Mouse (Mus musculus) left cerebral cortex, postnatal 10 days (tissue): Measurements from ENCODE around the gene Ubald2. TPM values are rescaled to one million over a fixed set of nuclear protein-coding genes. Genes with fewer than 3 reads are reported as not detected.

Experiments used
- DNase-seq, 2 experiments: peaks; one replicate each; pipeline ENCODE4 v3.0.0; 2021 to 2022; ENCODE audit warnings: low spot score in 2 of 2, mixed read lengths in 1 of 2; ENCODE audit errors: extremely low spot score in 1 of 2
- intact Hi-C: fragments of 180-260 bp; cut with DNase I; formaldehyde crosslinking; loops from one replicate; pipeline ENCODE4 v1.15.1; 2025
- total RNA-seq, 2 experiments: library from RNA; stranded (reverse); gene quantifications; 2 replicates each; pipeline ENCODE4 v1.2.3; 2021

Ubald2 gene
- total RNA-seq, 2 experiments from 2014 or later = 31.3 to 31.7 TPM

GRCm38 (mm10) chr11:116481776-116482175 is 47.9 kb downstream of the Ubald2 start:
- intact Hi-C loops = no loop called here
- no peak for DNase-seq

GRCm38 (mm10) chr11:116484261-116484660 is 50.4 kb downstream of the Ubald2 start:
- no peak for DNase-seq
- intact Hi-C loops = no loop called here

- intact Hi-C loops = no loop called here
- no peak for DNase-seq
Observed at GRCm38 (mm10) chr11:116488207-116488606, 54.3 kb downstream of the Ubald2 start.

Other genes starting within 250 kb of the Ubald2 start
- gene Ten1, start 235.2 kb upstream of the Ubald2 start, total RNA-seq = 10 to 100 TPM; 44.8 to 50.9 TPM
- gene Acox1, start 235.0 kb upstream of the Ubald2 start, total RNA-seq = 100 to 1,000 TPM; 110 to 118 TPM
- gene Evpl, start 196.0 kb upstream of the Ubald2 start, total RNA-seq = under 1 TPM; 0.77 to 0.97 TPM
- 10 to 100 TPM; 52.5 to 56.3 TPM for gene Srp68, start 159.9 kb upstream of the Ubald2 start, total RNA-seq
- gene Galr2, start 153.2 kb upstream of the Ubald2 start, total RNA-seq = not detected
- gene Exoc7, start 126.9 kb upstream of the Ubald2 start, total RNA-seq = 10 to 100 TPM; 96.6 to 97.9 TPM
- gene Foxj1, start 98.7 kb upstream of the Ubald2 start, total RNA-seq = 1 to 10 TPM; 2.7 to 3.9 TPM
- gene Rnf157, start 21.1 kb upstream of the Ubald2 start, total RNA-seq = 100 to 1,000 TPM; 200 to 207 TPM
- under 1 TPM in 1 of 2 experiments, not detected in 1; 0.14 TPM for gene Qrich2, start 32.1 kb downstream of the Ubald2 start, total RNA-seq
- 10 to 100 TPM; 85.1 to 87.6 TPM for gene Prpsap1, start 60.1 kb downstream of the Ubald2 start, total RNA-seq
- gene Sphk1, start 96.8 kb downstream of the Ubald2 start, total RNA-seq = 1 to 10 TPM; 4.3 to 5.2 TPM
- gene Ube2o, start 147.4 kb downstream of the Ubald2 start, total RNA-seq = 100 to 1,000 TPM; 136 to 140 TPM
- gene Aanat, start 152.3 kb downstream of the Ubald2 start, total RNA-seq = 1 to 10 TPM; 1.0 to 1.6 TPM
- 1 to 10 TPM in 1 of 2 experiments, under 1 TPM in 1; 0.95 to 1.1 TPM for gene Rhbdf2, start 192.9 kb downstream of the Ubald2 start, total RNA-seq
- 1 to 10 TPM; 1.7 to 3.3 TPM for gene Prcd, start 219.4 kb downstream of the Ubald2 start, total RNA-seq
- gene Cygb, start 220.2 kb downstream of the Ubald2 start, total RNA-seq = 10 to 100 TPM; 22.8 to 27.4 TPM